Mouse (Mus musculus) Patski (cell line): ENCODE measurements at regions not wholly inside any gene's neighbourhood (a gene's known extent, or its start where the extent isn't known, plus 50 kb on each side); places are given as distances from the start of the nearest gene placed in this dataset.
"Not testable (repeated sequence)": the region's sequence is repeated elsewhere in the genome, so short reads cannot be mapped to it uniquely, and the experiment has no call there.

Experiments
- ATAC-seq: fragments of 100-300 bp; one replicate; pipeline ENCODE4 v1.8.0; 2021
- CTCF ChIA-PET: fragments of 350-600 bp; sonication (Branson Sonifier 250); formaldehyde crosslinking; loops from one replicate; lab custom pipeline; 2022; ENCODE audit warnings: inconsistent platforms; lab: Charles Lee
- POLR2A ChIA-PET: fragments of 350-600 bp; sonication (Branson Sonifier 250); formaldehyde crosslinking; loops from one replicate; lab custom pipeline; 2022; ENCODE audit warnings: antibody characterized with exemption, inconsistent platforms; lab: Charles Lee
- DNase-seq: peaks from one replicate; pipeline ENCODE4 v3.0.0-alpha.2; 2011; ENCODE audit warnings: low read depth, low spot score
- H3K27me3 ChIP-seq: fragments of 371-371 bp; one replicate; pipeline ENCODE4 v1.5.1; 2021
- CTCF ChIP-seq: fragments of 100-300 bp; IDR thresholded peaks from one replicate; pipeline ENCODE4 v1.5.1; 2021
- in situ Hi-C: fragments of 300-500 bp; cut with MboI; formaldehyde crosslinking; loops from 3 replicates; pipeline ENCODE4 v1.11.1; 2018; ENCODE audit warnings: low pct_unique_long_range_greater_than_20kb, mixed read lengths

GRCm38 (mm10) chr13:5566479-5566878, 294.8 kb upstream of the Klf6 start:
- in situ Hi-C loops, result no loop called here
- H3K27me3 ChIP-seq, result no peaks in the 10 kb centered on the region
- no peak for TF ChIP-seq CTCF
- CTCF ChIA-PET, result interaction anchor here (1.4 kb wide), 1 partner anchor 15 kb away, joined by 4 read pairs; no protein-coding TSS in a partner anchor
- ATAC-seq, result no peak
- DNase-seq, result no peak
- POLR2A ChIA-PET, result no interaction called here

- ATAC-seq (no peak), DNase-seq (no peak)
- POLR2A ChIA-PET, result no interaction called here
- TF ChIP-seq CTCF, result no peak
- H3K27me3 ChIP-seq, result no peaks in the 10 kb centered on the region
- CTCF ChIA-PET, result interaction anchor here (1.4 kb wide), 1 partner anchor 15 kb away, joined by 4 read pairs; no protein-coding TSS in a partner anchor
- in situ Hi-C loops, result no loop called here
These were observed 294.4 kb upstream of the Klf6 start for GRCm38 (mm10) chr13:5566896-5567295.

GRCm38 (mm10) chr13:5569579-5569978, 291.7 kb upstream of the Klf6 start:
- in situ Hi-C loops, result no loop called here
- no peak for TF ChIP-seq CTCF
- ATAC-seq (no peak), DNase-seq (no peak)
- ChIA-PET POLR2A (no interaction called here), CTCF (interaction anchor here (1.8 kb wide), 1 partner anchor 8 kb away, joined by 4 read pairs; no protein-coding TSS in a partner anchor)
- no peaks in the 10 kb centered on the region for H3K27me3 ChIP-seq

GRCm38 (mm10) chr13:5570386-5570785, 290.9 kb upstream of the Klf6 start:
- no peak for DNase-seq
- CTCF ChIA-PET, result interaction anchor here (1.2 kb wide), 1 partner anchor 11 kb away, joined by 3 read pairs; no protein-coding TSS in a partner anchor
- TF ChIP-seq CTCF, result no peak

GRCm38 (mm10) chr13:5576568-5576967, 284.7 kb upstream of the Klf6 start:
- no peak for DNase-seq
- H3K27me3 ChIP-seq, result no peaks in the 10 kb centered on the region
- TF ChIP-seq CTCF, result no peak
- ATAC-seq, result no peak
- POLR2A ChIA-PET, result no interaction called here
- CTCF ChIA-PET, result interaction anchor here (1.9 kb wide), 1 partner anchor 10 kb away, joined by 3 read pairs; no protein-coding TSS in a partner anchor
- in situ Hi-C loops, result no loop called here

More at GRCm38 (mm10) chr13:5570386-5570785, 290.9 kb upstream of the Klf6 start:
- POLR2A ChIA-PET, result no interaction called here
- in situ Hi-C loops, result no loop called here
- ATAC-seq, result no peak
- no peaks in the 10 kb centered on the region for H3K27me3 ChIP-seq

GRCm38 (mm10) chr13:5583681-5584080, 277.6 kb upstream of the Klf6 start:
- POLR2A ChIA-PET, result interaction anchor here (0.5 kb wide), 1 partner anchor 652 kb away, joined by 5 read pairs; no protein-coding TSS in a partner anchor

GRCm38 (mm10) chr13:5587196-5587595, 274.1 kb upstream of the Klf6 start:
- no peaks in the 10 kb centered on the region for H3K27me3 ChIP-seq
- TF ChIP-seq CTCF, result no peak

More at GRCm38 (mm10) chr13:5583681-5584080, 277.6 kb upstream of the Klf6 start:
- in situ Hi-C loops, DNase-seq, ATAC-seq, H3K27me3 ChIP-seq: not testable (repeated sequence)
- CTCF ChIA-PET, result interaction anchor here (1.6 kb wide), 1 partner anchor 10 kb away, joined by 4 read pairs; no protein-coding TSS in a partner anchor

GRCm38 (mm10) chr13:5591286-5591685, 270.0 kb upstream of the Klf6 start:
- in situ Hi-C loops, result no loop called here
- ATAC-seq (no peak), DNase-seq (no peak)
- CTCF ChIA-PET, result interaction anchor here (1.8 kb wide), 1 partner anchor 9 kb away, joined by 4 read pairs; no protein-coding TSS in a partner anchor
- no peaks in the 10 kb centered on the region for H3K27me3 ChIP-seq
- no peak for TF ChIP-seq CTCF
- POLR2A ChIA-PET, result no interaction called here

More at GRCm38 (mm10) chr13:5587196-5587595, 274.1 kb upstream of the Klf6 start:
- in situ Hi-C loops, result no loop called here
- ChIA-PET POLR2A (no interaction called here), CTCF (interaction anchor here (0.8 to 1.7 kb wide), 2 partner anchors 10 to 28 kb away, joined by 3 read pairs; no protein-coding TSS in a partner anchor)
- DNase-seq (no peak), ATAC-seq (no peak)

GRCm38 (mm10) chr13:5591837-5592555, 269.3 kb upstream of the Klf6 start:
- ATAC-seq (no peak), DNase-seq (no peak)
- POLR2A ChIA-PET, result no interaction called here
- H3K27me3 ChIP-seq, result no peaks in the 10 kb centered on the region
- CTCF ChIA-PET, result interaction anchor here (1.2 to 1.8 kb wide), 2 partner anchors 10 to 51 kb away, joined by 3 to 4 read pairs; no protein-coding TSS in a partner anchor
- no peak for TF ChIP-seq CTCF
- in situ Hi-C loops, result no loop called here

- no peak for TF ChIP-seq CTCF
- no peak for ATAC-seq
These were observed 268.7 kb upstream of the Klf6 start for GRCm38 (mm10) chr13:5592556-5593061.

More at GRCm38 (mm10) chr13:5592556-5593061, 268.7 kb upstream of the Klf6 start:
- in situ Hi-C loops, result no loop called here
- ChIA-PET CTCF (interaction anchor here (1.2 to 1.8 kb wide), 2 partner anchors 10 to 52 kb away, joined by 3 to 4 read pairs; no protein-coding TSS in a partner anchor), POLR2A (no interaction called here)
- no peak for DNase-seq
- no peaks in the 10 kb centered on the region for H3K27me3 ChIP-seq
